Mouse (Mus musculus) left cerebral cortex, postnatal 25 days (tissue): ENCODE measurements at regions not wholly inside any gene's neighbourhood (a gene's known extent, or its start where the extent isn't known, plus 50 kb on each side); places are given as distances from the start of the nearest gene placed in this dataset.
A peak's percentile ranks its signal among the peaks of the same experiment; 100 is the strongest.

Experiments
- DNase-seq, 2 experiments: peaks; one replicate each; pipeline ENCODE4 v3.0.0; 2022; ENCODE audit warnings: low spot score in 2 of 2, mixed read lengths in 1 of 2
- intact Hi-C: fragments of 180-260 bp; cut with DNase I; formaldehyde crosslinking; loops from one replicate; pipeline ENCODE4 v1.15.1; 2025

DNA sequence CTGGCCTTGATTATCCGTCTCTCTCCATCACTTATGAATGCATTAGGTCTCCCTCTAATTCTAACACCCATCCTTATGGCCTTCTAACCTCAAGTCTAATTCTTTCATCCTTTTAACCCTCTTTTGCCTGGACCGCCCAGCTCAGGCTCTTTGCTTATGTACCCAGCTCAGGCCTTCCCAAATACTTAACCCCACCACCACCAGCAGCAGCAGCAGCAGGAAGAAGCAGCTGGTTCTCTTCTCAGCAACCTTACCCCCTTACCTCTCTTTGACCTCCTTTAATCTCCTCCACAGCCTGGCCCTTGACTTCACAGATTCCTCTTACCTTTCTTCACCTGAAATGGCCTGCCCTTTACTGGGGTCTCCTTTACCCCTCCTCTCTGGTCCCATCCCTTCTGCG, 178.8 kb upstream of the Mkln1 start:
- peak in 1 of 2 experiments; percentile 22 for DNase-seq
- intact Hi-C loops: loop anchor here (1.0 kb wide), 1 partner anchor 66 kb away; no protein-coding TSS in a partner anchor

DNA sequence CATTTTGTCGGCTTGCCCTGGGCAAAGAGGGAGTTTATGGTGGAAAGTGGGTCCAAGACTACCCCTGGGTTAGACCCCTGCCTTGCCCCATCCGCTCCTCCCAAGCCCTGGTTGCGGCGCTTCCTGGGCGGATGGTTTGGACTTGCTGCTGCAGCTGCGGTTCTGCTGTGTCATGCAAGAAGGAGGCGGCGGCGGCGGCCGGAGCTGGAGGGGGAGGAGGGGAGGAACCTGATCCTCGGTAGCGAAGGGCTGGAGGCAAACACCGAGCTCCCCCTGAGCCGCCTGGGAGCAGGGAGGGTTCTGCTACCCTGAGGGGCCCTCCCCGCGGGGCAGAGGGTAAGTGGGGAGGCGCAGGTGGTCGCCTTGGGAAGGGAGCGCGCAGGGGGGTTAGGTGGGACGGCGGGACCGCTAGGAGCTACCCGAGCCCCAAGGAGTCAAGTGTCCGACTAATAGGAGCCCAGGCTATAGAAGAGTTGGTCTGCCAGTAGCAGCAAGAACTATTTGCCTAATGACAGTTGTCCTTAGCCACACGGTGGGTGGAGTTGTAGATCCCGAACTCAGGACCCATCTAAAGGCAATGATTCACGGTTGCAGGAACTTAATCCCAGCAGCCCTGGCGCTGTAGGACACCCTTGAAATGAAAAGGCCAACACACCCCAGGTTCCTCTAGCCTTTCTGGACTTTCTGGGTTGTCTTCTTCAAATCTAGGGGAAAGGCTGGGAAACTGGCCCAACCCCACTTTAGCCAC, 178.2 kb upstream of the Mkln1 start:
- intact Hi-C loops: loop anchor here (1.0 kb wide), 1 partner anchor 65 kb away; no protein-coding TSS in a partner anchor
- DNase-seq: peak; percentile 72 to 83

DNA sequence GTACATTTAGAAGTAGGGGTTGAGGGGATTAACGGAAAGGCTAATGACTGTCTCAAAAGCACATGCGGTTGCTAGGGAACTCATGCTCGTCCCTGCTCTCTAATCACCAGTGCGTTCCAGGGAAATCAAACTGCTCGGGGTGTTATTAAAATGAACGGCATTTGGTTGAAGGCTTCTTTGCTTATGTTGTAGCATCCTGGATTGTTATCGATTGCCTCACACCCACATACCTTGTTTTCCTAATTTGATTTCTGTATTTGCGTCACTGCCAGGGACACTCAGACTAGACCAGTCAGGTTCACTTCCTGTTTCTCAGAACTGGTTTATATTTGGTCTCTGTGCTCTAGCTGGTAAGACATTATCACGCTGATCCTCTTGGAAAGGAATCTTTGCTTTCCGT, 177.0 kb upstream of the Mkln1 start:
- intact Hi-C loops: no loop called here
- DNase-seq: peak in 1 of 2 experiments; percentile 62

DNA sequence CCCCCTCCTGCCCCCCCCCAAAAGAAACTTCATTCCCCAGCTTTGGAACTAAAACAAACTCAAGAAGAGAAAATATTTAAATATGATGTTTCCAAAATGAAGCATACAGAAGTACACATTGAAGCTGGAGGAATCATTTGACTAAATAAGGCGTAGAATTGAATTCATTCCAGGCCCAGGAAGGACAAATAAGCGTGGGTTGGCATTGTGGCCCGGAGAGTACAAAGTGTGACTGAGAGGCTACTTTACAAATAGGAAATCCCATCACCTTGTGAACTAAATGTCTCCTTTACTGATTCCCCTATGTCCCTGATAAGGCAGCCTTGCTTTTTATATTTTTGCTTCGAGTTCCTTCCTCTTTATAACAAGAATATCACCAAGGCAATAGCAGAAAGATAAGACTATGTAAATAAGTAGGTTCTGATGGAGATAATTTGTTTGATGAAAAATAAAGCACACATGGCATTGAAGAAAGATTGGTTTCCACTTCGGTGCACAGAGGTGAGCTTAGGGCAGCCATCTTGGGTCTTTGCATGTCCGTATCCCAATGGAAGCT, 176.4 kb upstream of the Mkln1 start:
- peak in 1 of 2 experiments; percentile 6 for DNase-seq
- intact Hi-C loops: no loop called here

DNA sequence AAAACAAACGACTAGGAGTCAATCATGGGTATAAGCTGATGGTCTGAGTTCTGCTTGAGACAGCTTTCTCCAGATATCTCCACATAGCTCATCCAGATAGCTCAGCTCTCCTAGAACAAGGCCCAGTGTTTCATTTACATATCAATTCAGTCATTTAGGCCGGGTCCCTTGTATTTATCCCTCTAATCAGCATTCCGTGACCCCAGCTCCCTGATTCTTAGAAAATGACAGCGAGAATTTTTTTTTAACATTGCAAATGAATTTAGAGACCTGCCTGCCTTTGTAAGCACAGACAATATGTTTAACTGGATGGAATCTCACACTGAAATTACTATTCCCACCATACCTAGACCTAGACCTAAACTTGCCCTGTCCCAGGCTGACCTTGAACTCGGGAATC, 171.1 kb upstream of the Mkln1 start:
- intact Hi-C loops: no loop called here
- DNase-seq: no peak

DNA sequence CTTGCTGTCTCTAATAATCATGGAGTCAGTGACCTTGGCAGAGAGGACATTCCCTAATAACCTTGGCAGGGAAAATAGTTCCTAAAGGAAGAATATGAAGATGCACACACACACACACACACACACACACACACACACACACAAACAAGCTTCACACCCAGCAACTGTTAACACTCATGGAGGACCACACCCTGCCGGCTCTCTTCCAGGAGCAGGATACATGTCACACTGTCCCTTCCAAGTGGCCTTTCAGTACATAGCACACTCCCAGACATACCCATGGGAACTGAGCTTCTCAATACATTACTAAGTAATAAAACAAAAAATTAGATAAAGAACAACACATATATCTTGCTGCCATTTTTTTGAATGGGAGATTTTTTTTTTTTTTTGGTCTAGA, 170.5 kb upstream of the Mkln1 start:
- intact Hi-C loops: no loop called here
- no peak for DNase-seq

DNA sequence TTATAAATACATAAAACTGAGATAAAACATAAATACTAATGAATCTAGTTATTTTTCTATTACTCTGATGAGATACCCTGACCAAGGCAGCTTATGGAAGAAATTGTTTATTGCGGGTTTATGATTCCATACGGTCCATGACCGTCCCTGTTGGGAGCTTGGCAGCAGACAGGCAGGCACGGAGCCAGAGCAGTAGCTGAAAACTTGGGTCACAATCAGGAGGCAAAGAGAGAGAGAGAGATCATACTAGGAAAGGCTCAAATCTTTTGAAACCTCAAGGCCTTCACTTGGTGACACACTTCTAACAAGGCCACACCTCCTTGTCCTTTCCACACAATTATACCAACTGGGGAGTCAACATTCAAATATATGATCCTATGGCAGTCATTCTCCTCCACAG, 166.7 kb upstream of the Mkln1 start:
- intact Hi-C loops: no loop called here
- no peak for DNase-seq

DNA sequence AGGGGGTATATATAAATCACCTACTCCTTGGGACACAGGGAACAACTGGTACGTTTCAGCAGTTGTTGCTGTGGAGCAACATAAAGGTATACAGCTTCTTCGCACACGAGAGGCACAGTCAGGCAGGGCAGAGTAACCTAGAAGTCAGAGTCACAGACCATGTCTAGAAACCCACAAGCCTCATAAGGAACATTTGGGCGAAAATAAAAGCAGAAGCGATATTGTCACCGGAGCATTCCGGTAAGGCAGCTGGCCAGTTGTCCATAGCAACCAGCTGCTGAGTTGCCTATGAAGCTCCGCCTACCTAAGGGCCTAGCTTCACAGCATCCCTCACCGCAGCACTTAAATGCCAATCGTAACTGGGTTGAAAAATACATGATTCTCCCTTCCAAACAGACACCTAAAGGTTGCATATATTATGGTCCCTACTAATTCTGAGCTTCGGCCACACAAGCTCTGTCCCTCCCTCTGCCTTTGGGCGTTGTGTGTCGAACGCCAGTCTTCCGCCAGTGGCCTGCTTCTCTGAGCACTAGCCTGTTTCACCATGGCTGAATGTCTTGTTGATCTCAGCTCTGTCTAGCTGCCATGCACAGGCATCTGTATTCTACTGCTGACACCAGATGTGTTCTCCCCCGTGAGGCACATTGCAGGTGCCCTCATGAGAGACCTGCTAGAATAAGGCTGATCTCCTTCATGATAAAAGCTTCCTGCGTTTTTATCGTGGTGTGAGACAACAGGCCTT, 165.1 kb upstream of the Mkln1 start:
- intact Hi-C loops: no loop called here
- no peak for DNase-seq

DNA sequence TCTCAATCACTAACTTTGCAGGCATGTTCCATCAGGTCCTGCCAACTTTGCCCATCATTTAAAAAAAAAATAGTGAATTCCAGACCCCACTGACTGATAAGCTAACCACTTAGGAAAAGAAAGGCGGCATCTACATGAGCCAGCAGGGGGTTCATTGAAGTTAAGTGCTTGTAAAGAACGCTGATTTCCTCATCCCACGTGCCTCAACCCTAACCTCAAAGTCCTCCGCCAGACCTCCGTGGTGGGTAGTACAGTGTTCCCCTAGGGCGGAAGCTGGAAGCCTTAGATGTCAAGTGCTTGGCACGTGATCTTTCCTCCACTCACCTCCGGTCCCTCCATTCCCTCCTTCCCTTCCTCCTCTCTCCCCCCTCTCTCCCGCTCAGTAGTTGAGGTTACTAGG, 158.5 kb upstream of the Mkln1 start:
- intact Hi-C loops: no loop called here
- DNase-seq: no peak

DNA sequence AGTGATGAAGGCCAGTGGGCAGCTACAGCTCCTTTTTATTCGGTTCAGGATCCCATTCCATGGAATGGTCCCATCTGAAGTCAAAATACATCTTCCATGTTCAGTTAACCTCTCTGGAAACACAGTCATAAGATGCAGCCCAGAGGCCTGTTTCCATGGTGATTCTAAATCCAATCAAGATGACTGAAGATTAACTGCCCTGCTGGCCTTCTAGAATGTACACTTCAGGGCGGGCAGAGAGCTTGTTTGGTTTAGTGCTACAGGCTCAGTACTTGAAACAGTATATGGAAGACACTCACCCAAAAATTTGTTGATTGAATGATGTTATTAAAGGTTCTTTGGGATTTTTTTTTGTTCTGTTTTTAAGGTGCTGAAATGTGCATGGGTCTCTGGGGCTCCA, 148.0 kb upstream of the Mkln1 start:
- intact Hi-C loops: no loop called here
- no peak for DNase-seq

DNA sequence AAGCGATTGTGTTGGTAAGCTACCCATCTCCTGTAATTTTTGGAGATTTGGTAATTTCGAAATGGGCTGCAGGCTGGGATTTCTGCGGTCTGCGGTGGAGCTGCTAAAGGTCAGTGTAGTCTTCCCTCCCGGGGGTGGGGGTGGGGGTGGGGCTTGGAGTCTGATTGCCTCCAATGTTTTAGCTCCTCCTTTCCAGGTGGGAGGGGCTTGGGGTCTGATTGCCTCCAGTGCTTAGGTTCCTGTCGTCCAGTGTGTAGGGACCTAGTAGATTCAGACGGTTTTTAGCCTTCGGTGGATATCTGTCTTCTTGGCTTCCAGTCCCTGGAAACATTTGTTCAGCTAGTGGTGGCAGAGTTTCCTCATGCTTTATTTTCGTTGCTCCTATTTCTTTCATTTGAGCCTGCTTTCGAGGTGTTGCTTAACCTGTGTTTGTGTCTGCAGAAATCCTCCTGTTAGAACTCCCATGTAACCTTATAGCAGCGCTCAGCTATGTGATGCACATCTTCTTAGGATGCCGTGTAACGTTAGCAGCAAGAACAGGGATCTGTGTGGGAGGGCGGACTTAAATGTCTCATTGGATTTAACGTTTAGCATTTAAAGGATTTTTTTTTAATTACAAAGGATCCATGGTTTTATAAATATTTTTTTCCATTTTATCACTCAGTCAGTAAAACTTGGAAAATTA, 145.1 kb upstream of the Mkln1 start:
- intact Hi-C loops: no loop called here
- peak in 1 of 2 experiments; percentile 30 for DNase-seq

DNA sequence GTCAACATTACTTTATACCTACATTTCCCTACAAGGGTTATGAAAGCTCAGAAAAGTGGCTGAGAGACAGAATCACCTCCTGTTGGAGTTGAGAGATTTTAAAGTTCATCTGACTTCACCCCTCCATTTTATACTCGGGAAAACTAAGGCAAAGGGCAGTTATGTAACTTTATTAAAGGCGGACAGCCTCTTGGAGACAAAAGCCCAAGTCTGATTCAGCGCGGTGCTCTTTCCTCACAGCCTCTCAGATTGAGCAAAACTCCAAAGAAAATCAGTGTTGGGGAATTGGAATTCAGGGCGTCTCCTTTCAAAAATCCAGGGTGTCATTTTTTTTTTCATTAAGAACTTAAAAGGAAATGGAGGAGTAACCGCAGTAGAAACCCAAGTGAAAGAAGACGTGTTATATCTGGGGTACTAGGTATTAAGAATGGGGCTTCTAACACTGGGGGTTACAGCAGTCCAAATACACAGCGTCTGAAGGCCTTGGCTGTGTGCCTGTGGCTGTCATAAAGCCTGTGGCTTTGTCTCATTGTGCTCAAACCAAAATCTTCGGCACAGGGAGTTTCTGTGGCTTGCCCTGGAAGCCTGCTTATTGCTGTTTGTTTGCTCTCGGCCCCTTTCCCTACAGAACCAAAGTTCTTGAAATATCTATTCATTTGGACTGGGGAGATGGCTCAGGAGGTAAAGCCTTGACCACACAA, 137.7 kb upstream of the Mkln1 start:
- intact Hi-C loops: no loop called here
- no peak for DNase-seq

DNA sequence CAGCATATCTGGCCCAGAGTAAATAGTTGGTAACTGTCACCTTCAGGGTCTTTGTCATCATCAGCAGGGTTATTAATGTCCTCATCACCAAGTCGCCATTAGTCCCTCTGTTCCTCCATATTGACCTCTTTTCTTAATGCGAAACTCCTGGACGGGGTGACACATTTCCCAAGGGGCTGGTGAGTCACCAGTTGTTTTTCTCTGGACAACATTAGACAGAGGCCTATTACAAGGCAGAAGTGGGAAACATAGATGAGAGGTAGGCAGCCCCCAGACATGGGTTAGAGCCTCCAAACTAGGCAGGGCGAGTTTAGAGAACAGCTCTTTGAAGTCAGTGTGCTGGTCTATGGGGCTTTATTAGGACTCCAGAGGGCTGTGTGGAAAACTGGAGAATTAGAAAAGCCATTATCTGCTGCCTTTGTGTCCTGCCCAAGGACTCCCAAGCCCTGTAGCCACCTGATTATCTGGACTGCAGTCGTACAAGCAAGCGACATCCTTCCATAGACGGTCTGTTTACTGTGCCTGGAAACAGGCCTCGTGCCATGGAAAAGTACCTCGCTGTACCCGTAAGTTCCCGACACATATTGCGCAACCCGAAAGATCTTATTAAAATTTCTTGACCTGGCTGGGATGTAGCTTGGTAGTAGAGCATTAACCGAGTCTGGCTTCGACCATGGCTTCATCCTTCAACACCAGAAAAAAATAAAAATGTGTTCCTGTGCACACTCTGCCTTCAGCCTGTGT, 136.6 kb upstream of the Mkln1 start:
- DNase-seq: no peak
- intact Hi-C loops: no loop called here

DNA sequence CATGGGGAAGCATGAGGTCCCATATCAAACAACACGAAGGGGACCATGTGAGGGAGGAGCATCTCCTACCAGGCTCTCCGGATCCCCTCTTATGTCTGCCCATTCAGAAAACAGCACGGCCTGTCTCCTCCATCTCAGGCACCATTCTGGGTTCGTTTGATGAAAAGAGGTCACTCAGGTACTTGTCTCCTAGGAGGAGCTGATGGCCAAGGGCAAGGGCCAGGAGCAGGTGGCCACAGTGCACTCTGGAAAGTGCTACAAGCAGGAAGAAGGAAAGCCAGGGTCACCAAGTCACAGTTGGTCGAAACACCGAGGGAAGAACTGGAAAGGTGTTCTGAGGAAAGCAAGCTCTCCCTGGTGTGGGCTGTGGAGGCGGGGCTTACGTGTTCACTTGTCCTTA, 135.9 kb upstream of the Mkln1 start:
- intact Hi-C loops: no loop called here

DNA sequence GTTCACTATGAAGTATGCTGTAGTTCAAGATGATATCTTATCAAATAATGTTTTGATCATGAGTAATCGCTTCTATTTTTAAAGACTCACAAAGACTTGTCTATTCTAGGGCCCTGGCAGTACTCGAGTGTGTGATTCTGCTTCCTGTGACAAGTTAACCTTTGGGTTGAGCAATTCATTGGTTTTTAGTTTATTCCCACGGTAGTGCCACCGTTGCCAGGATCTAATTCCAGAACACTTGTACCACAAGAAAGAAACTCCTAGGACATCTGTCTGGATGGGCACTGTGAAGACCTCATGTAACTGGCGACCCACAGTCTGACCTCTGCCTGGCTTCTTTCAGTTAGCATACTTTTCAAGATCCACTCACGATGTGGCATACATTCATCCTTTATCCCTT, 134.7 kb upstream of the Mkln1 start:
- DNase-seq: no peak
- intact Hi-C loops: no loop called here

More for the DNA sequence above, 135.9 kb upstream of the Mkln1 start:
- no peak for DNase-seq

DNA sequence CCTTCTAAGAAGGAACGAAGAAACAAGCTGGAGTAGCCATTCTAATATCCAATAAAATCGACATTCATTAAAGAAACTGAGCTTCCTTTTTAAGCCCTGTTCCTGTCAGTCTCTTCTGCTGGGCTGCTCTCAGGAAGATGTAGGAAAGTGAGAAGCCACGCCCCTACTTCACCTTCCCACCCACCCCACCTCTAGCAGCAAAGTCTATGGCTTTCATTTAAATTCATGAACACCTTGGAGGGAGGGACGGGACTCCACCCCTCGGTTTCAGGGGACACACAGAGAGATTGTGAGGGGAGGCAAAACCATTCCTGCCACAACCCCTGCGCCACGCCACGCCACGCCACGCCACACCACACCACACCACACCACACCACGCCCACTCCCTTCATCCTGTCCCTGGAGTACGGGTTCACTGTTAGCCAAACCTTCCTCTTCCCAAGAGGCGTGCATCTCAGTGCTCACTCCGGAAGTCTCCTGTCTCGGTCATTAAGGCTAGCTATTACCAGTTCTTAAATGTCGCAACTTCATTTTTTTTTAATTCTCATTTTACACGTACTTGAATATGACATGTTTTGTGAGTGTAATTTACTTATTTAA, 132.0 kb upstream of the Mkln1 start:
- intact Hi-C loops: no loop called here
- DNase-seq: no peak

DNA sequence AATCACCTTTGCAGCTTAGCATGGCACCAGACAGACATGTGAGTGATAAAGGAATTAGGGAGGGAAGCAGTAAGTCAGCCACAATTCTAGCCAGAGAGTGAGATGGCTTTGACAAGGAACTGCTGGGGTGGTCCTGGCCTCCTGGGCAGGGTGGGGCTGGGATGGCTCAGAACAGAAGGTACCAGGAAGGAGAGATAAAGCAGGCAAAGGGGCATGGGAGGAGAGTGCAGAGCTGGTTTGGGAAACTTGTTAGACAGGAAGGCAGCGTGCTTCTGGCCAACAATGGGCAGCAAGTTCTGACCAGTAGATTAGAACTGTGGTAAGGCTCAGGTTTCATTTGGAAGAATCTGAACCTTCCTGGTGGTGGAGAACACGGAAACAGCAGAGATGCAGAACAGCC, 130.5 kb upstream of the Mkln1 start:
- no peak for DNase-seq
- intact Hi-C loops: no loop called here

DNA sequence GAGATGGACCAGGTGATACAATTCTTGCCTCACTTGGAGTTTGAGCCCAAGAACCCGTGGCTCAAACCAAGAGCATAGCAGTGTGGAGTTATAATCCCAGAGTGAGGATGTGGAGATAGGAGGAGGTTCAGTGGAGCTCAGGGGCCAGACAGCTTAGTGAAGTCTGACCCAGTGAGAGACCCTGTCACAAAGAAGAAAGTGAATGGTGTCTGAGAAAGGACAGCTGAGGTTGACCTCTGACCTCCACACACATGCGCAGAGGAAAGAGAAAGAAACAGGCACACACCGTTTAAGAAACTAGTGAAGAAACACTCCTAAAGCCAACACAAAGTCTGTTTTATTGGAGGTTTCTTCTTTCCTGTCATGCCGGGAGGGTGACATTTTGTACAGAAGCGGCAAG, 124.7 kb upstream of the Mkln1 start:
- intact Hi-C loops: no loop called here

DNA sequence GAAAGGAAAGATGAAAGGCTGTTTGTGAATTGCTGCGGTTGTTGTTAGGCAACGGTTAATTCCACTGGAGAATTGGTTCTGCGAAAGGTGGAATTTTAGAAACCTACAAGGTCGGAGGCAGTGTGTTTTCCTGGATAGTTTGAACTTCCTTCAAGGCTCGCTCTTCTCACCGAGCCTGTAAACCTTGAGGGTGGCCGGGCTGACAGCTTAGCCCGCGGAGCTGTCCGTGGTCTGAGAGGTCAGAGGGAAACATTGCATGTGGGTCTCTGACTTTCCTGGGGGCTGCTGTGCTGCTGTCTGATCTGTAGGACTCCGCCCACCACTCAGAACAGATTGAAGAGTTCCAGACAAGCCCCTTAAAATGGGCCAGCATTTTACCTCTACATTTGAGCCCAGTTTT, 124.3 kb upstream of the Mkln1 start:
- intact Hi-C loops: no loop called here
- no peak for DNase-seq

More for the DNA sequence above, 124.7 kb upstream of the Mkln1 start:
- no peak for DNase-seq
